ENCODE assay signal across 24 mouse cellular contexts in the genomic region with DNA sequence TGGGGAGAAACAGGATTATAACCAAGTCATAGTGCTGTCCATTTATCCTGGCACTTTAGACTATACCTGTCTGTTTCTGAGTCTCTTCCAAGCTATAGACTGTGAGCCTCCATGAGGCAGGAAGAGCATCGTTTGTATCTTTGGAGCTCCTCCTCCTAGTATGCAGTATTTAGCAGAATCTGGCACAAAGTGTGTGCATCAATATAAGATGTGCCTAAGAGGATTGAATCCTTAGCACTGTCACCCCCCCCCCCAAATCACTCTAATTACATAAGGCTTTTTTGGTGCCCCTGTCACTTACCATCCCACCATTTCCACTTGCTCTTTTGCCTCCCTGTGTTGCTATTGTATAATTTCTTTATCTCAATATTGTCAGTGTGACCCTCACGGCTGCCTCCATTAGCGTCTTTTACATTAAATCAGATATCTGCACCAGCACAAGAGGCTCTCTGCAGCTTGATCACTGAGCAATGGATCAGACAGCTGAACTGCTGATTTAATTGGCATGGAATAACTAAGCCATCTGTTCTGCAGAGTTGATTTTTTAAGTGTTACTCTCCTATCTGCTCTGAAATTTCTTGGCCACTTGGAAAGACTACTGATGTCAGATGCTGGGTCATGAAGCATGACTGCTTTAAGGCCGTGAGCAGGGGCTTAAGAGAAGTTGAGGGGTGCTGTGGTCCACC.
DNase-seq lines count a peak whose midpoint lies in the region; ATAC-seq lines count a peak whose summit lies in the region.
"Had no signal": no experiment of that assay in that cellular context is flagged by ENCODE, and none has a peak within 500 bp of the region (broad histone marks: within the 10 kb centered on the region; RNA-seq: fewer than 3 reads in every experiment).

No protein-coding gene starts in this region.

- H3K4me2 ChIP-seq in forebrain, embryonic 13.5 days, result no peak overlapping the region
- H3K4me2 ChIP-seq in kidney, embryonic 14.5 days (replicated peaks; ENCODE audit: low read depth, low read length), result no peak overlapping the region
- H3K4me2 ChIP-seq: heart, embryonic 15.5 days; hindbrain, embryonic 15.5 days; liver, embryonic 15.5 days; stomach, embryonic 15.5 days had no signal

- no peaks in the 10 kb centered on the region for H3K4me1 ChIP-seq in forebrain, embryonic 13.5 days
- H3K4me1 ChIP-seq in forebrain, embryonic 10.5 days, result no peaks in the 10 kb centered on the region
- H3K4me1 ChIP-seq in kidney, embryonic 14.5 days (ENCODE audit: control insufficient read depth, insufficient read depth, low read length), result no peaks in the 10 kb centered on the region
- H3K4me1 ChIP-seq: embryonic facial prominence, embryonic 10.5 days; heart, embryonic 15.5 days; hindbrain, embryonic 15.5 days; limb, embryonic 10.5 days; liver, embryonic 15.5 days; stomach, embryonic 15.5 days had no signal

- peak overlapping the region; percentile 59 for H3K27ac ChIP-seq in forebrain, embryonic 13.5 days
- no peak overlapping the region for H3K27ac ChIP-seq in forebrain, embryonic 10.5 days
- no peak overlapping the region for H3K27ac ChIP-seq in kidney, embryonic 14.5 days (ENCODE audit: low read depth, low read length)
- H3K27ac ChIP-seq: embryonic facial prominence, embryonic 10.5 days; heart, embryonic 15.5 days; hindbrain, embryonic 15.5 days; limb, embryonic 10.5 days; liver, embryonic 15.5 days; macrophage; stomach, embryonic 15.5 days had no signal

- DNase-seq in forebrain, embryonic 10.5 days (ENCODE audit: extremely low spot score, low spot score), result no peak
- DNase-seq in brain, adult 2 months (ENCODE audit: low read depth, low spot score), result peak; percentile 37
- peak; percentile 24 to 73 for DNase-seq in layer of hippocampus, adult 18-20 months (ENCODE audit: low spot score in 2 of 2)
- DNase-seq in layer of hippocampus, postnatal 14 days (ENCODE audit: low spot score in 2 of 2), result peak; percentile 16 to 64
- no peak for DNase-seq in cerebellum, adult 11 months
- no peak for DNase-seq in Muller cell, postnatal 12 days (ENCODE audit: inconsistent ontology term)
- DNase-seq: gastrocnemius, postnatal 36 days; heart, postnatal 36 days; kidney, adult 9 months; kidney, postnatal 36 days; liver; thymus, adult 18-20 months; thymus, postnatal 36 days had no signal

- ATAC-seq in forebrain, embryonic 13.5 days, result peak; percentile 63; the same call in 1 of the 2 replicates
- no peak for ATAC-seq in kidney, embryonic 14.5 days (ENCODE audit: low FRiP score, low TSS enrichment)
- ATAC-seq: intestine, embryonic 16.5 days; midbrain, embryonic 16.5 days had no signal

- H3K9me3 ChIP-seq in forebrain, embryonic 13.5 days (replicated peaks), result no peaks in the 10 kb centered on the region
- no peaks in the 10 kb centered on the region for H3K9me3 ChIP-seq in forebrain, embryonic 10.5 days
- H3K9me3 ChIP-seq in kidney, embryonic 14.5 days (ENCODE audit: control insufficient read depth, low read length), result no peaks in the 10 kb centered on the region
- H3K9me3 ChIP-seq: embryonic facial prominence, embryonic 10.5 days; heart, embryonic 15.5 days; hindbrain, embryonic 15.5 days; limb, embryonic 10.5 days; liver, embryonic 15.5 days; stomach, embryonic 15.5 days had no signal

- 64% methylated on average over 4 of the region's 4 CpGs for WGBS in forebrain, embryonic 13.5 days
- 81% methylated on average over 4 of the region's 4 CpGs for WGBS in forebrain, embryonic 10.5 days
- WGBS in kidney, embryonic 14.5 days, result 83% methylated on average over 4 of the region's 4 CpGs

- no peaks in the 10 kb centered on the region for H3K27me3 ChIP-seq in forebrain, embryonic 13.5 days
- H3K27me3 ChIP-seq in forebrain, embryonic 10.5 days (ENCODE audit: poor library complexity, severe bottlenecking), result no peaks in the 10 kb centered on the region
- no peaks in the 10 kb centered on the region for H3K27me3 ChIP-seq in kidney, embryonic 14.5 days (ENCODE audit: control insufficient read depth, insufficient read depth, low read length)
- H3K27me3 ChIP-seq: heart, embryonic 15.5 days; hindbrain, embryonic 15.5 days; liver, embryonic 15.5 days; stomach, embryonic 15.5 days had no signal

- no peak overlapping the region for H3K9ac ChIP-seq in forebrain, embryonic 13.5 days
- H3K9ac ChIP-seq in kidney, embryonic 14.5 days (ENCODE audit: low read depth, low read length), result no peak overlapping the region
- H3K9ac ChIP-seq: heart, embryonic 15.5 days; hindbrain, embryonic 15.5 days; liver, embryonic 15.5 days; stomach, embryonic 15.5 days had no signal

- H3K4me3 ChIP-seq in forebrain, embryonic 13.5 days, result no peak overlapping the region
- H3K4me3 ChIP-seq in forebrain, embryonic 10.5 days, result no peak overlapping the region
- H3K4me3 ChIP-seq in kidney, embryonic 14.5 days (ENCODE audit: low read length), result no peak overlapping the region
- H3K4me3 ChIP-seq: embryonic facial prominence, embryonic 10.5 days; heart, embryonic 15.5 days; hindbrain, embryonic 15.5 days; limb, embryonic 10.5 days; liver, embryonic 15.5 days; stomach, embryonic 15.5 days had no signal

- H3K36me3 ChIP-seq in forebrain, embryonic 13.5 days (ENCODE audit: poor library complexity, severe bottlenecking), result no peaks in the 10 kb centered on the region
- H3K36me3 ChIP-seq in forebrain, embryonic 10.5 days (replicated peaks), result no peaks in the 10 kb centered on the region
- H3K36me3 ChIP-seq in kidney, embryonic 14.5 days (ENCODE audit: control insufficient read depth, insufficient read depth, low read length), result no peaks in the 10 kb centered on the region
- H3K36me3 ChIP-seq: embryonic facial prominence, embryonic 10.5 days; heart, embryonic 15.5 days; hindbrain, embryonic 15.5 days; limb, embryonic 10.5 days; liver, embryonic 15.5 days; stomach, embryonic 15.5 days had no signal

Comparison
In these comparisons a context has a peak if more than half of its experiments do, and no peak if none do; other contexts are left out.
1. DNase-seq: peak in brain, adult 2 months (single experiment), layer of hippocampus, adult 18-20 months (2 of 2) and layer of hippocampus, postnatal 14 days (2 of 2); none in forebrain, embryonic 10.5 days (single experiment), cerebellum, adult 11 months (single experiment) and Muller cell, postnatal 12 days (single experiment).